Mouse (Mus musculus): ENCODE measurements around the gene Lpar5. TPM values are rescaled to one million over a fixed set of nuclear protein-coding genes. Genes with fewer than 3 reads are reported as not detected.
"Not testable (repeated sequence)": the region's sequence is repeated elsewhere in the genome, so short reads cannot be mapped to it uniquely, and the experiment has no call there.

Gene Lpar5
- under 1 TPM; 0.40 to 0.66 TPM for total RNA-seq (2021)
- long read RNA-seq, experiment 1: 0 reads
- long read RNA-seq, experiment 2: 0 reads

- intact Hi-C loops (cut with DNase I): no loop called here
- no peak for DNase-seq (ENCODE audit: low spot score in 2 of 2)
Observed at GRCm38 (mm10) chr6:125067571-125067995, at the start of gene Lpar5. Gene Lpar5, plus strand, starts transcription at chr6:125067920.

DNA sequence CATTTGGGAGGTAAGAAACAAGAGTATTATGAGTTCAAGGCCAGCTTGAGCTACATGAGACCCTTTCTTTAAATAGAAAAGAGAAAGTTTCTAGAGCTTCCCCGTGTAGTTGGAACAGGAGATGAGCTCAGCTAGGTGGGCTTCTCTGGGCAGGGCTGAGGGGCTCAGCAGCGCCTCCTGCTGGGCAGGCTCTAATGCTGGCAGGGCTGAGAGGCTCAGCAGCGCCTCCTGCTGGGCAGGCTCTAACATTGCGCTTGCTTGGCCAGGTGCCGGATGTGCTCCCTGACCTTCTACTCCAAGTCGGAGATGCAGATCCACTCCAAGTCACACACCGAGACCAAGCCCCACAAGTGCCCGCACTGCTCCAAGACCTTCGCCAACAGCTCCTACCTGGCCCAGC, 37.2 kb upstream of the Lpar5 start:
- intact Hi-C loops (cut with DNase I): not testable (repeated sequence)
- peak; percentile 29 to 30 for DNase-seq (ENCODE audit: low spot score in 2 of 2)

- intact Hi-C loops (cut with DNase I): no loop called here
- DNase-seq (ENCODE audit: low spot score in 2 of 2): no peak
Observed at GRCm38 (mm10) chr6:125031604-125032003, 36.1 kb upstream of the Lpar5 start.

DNA sequence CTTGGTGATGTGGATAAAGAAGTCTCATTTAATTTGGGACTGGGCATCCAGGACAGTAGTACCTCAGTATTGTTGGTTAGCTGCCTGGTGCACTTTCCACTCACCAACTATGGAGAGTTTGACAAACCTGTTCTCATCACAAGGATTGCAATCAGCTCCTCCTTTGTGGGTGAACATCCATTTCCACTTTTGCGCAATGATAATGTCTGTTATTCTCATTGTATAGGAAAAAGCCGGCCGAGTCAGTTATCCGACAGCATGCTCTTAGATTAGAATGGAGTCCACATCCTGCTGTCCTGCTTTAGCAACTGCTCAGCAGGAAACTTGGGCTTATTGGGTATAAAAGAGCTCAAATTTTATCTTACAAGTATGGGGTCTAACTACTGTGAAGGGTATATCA, 29.1 kb upstream of the Lpar5 start:
- intact Hi-C loops (cut with DNase I): loop anchor here (1.0 kb wide), 1 partner anchor 29 kb away; the partner anchor contains the start of gene Zfp384
- DNase-seq (ENCODE audit: low spot score in 2 of 2): no peak

GRCm38 (mm10) chr6:125039131-125039530, 28.6 kb upstream of the Lpar5 start:
- DNase-seq (ENCODE audit: low spot score in 2 of 2): no peak
- intact Hi-C loops (cut with DNase I): loop anchor here (1.0 kb wide), 1 partner anchor 30 kb away; the partner anchor contains the start of gene Zfp384

- intact Hi-C loops (cut with DNase I): loop anchor here (1.0 kb wide), 1 partner anchor 30 kb away; the partner anchor contains the start of gene Zfp384
- peak; percentile 93 to 95 for DNase-seq (ENCODE audit: low spot score in 2 of 2)
Observed at GRCm38 (mm10) chr6:125039533-125040153, 28.1 kb upstream of the Lpar5 start, which contains the start of gene Ing4. Gene Ing4, plus strand, starts transcription at chr6:125039760.

GRCm38 (mm10) chr6:125040221-125040620, 27.5 kb upstream of the Lpar5 start:
- DNase-seq (ENCODE audit: low spot score in 2 of 2): no peak
- intact Hi-C loops (cut with DNase I): no loop called here

GRCm38 (mm10) chr6:125041047-125041446, 26.7 kb upstream of the Lpar5 start:
- intact Hi-C loops (cut with DNase I): no loop called here

GRCm38 (mm10) chr6:125042081-125042480, 25.6 kb upstream of the Lpar5 start:
- no peak for DNase-seq (ENCODE audit: low spot score in 2 of 2)
- intact Hi-C loops (cut with DNase I): no loop called here

More at GRCm38 (mm10) chr6:125041047-125041446, 26.7 kb upstream of the Lpar5 start:
- no peak for DNase-seq (ENCODE audit: low spot score in 2 of 2)

GRCm38 (mm10) chr6:125046691-125047090, 21.0 kb upstream of the Lpar5 start:
- DNase-seq (ENCODE audit: low spot score in 2 of 2): peak; percentile 84 to 86
- intact Hi-C loops (cut with DNase I): loop anchor here (1.0 kb wide), 1 partner anchor 37 kb away; no protein-coding TSS in a partner anchor

DNA sequence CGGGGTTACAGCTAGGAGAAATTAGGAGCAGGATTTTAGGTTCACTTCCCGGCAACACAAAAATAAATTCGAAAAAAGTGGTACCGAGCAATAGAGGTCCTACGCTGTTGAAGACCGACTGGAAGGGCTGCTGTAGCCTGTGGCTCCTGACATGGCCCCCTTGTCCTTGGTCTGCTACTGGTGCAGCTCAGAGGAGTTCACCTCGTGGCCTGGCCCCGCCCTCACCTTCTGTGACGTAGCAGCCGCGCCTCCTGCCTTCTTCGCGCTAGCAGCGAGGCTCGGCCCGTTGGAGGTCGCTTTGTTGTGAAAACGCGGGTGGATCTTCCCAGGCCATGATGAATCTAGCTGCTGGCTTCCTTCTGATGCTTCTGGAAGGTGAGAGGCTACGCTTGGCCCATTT, 18.0 kb upstream of the Lpar5 start, which contains the start of gene Acrbp:
Gene Acrbp, plus strand, starts transcription at position 12 of the 400 bp plus-strand sequence.
- no peak for DNase-seq (ENCODE audit: low spot score in 2 of 2)
- intact Hi-C loops (cut with DNase I): no loop called here

GRCm38 (mm10) chr6:125051237-125051636, 16.5 kb upstream of the Lpar5 start:
- no peak for DNase-seq (ENCODE audit: low spot score in 2 of 2)
- intact Hi-C loops (cut with DNase I): no loop called here

DNA sequence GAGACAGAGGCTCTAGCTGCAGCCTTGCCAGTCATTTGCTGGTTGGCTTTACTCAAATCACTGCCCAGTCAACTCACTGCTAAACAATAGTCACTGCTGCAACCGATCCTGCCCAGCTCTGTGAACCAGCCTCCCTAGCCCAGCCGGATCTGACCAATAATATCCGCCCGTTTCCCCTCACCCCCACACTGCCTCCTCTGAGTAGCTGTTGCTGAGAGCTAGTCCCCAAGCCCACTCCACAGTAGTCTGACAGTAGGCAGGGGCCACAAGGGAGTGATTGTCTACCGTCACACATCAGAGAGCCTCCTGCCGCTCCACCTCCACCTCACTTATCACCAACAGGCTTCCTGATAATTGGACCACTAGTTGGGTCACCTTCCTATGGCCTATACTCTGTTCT, 6.2 kb upstream of the Lpar5 start:
- intact Hi-C loops (cut with DNase I): no loop called here
- DNase-seq (ENCODE audit: low spot score in 2 of 2): no peak

- DNase-seq (ENCODE audit: low spot score in 2 of 2): no peak
- intact Hi-C loops (cut with DNase I): no loop called here
Observed at GRCm38 (mm10) chr6:125062511-125062910, 5.2 kb upstream of the Lpar5 start.

DNA sequence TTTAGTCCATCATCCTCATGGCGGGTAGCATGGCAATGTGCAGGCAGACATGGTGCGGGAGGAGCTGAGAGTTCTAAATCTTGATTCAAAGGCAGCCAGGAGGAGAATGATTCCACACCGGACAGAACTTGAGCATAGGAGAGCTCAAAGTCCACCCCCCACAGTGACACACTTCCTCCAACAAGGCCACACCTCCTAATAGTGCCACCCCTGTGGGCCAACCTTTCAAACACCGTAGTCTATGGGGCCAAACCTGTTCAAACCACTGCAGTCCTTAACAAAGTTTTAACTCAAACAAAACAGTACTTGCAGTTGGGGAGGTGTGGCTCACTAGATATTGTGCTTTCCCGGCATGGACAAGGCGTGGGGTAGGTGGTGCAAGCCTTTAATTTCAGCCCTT, 3.8 kb upstream of the Lpar5 start:
- DNase-seq (ENCODE audit: low spot score in 2 of 2): no peak
- intact Hi-C loops (cut with DNase I): no loop called here

- intact Hi-C loops (cut with DNase I); DNase-seq (ENCODE audit: low spot score in 2 of 2): not testable (repeated sequence)
Observed at GRCm38 (mm10) chr6:125065223-125065622, 2.5 kb upstream of the Lpar5 start.

- peak in 1 of 2 experiments; percentile 73 for DNase-seq (ENCODE audit: low spot score in 2 of 2)
- intact Hi-C loops (cut with DNase I): no loop called here
Observed at GRCm38 (mm10) chr6:125071170-125071895, 3.6 kb downstream of the Lpar5 start.

DNA sequence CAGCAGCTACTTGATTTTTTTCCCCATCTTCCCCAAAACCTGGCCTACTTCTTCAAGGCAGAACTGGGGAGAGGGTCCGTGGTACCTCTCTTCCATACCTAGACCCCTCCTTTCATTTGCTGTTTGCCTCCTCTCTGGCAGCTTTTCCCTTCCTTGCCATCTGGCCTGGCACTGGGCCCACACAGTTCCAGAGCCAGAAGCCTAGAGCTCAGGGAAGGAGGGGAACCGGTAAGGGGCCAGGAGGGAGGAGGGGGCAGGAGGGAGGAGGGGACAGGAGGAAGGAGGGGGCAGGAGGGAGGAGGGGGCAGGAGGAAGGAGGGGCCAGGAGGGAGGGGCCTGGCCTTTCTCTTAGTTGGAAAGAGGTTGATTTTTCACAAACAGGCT, 4.2 kb downstream of the Lpar5 start:
- peak; percentile 66 to 81 for DNase-seq (ENCODE audit: low spot score in 2 of 2)
- intact Hi-C loops (cut with DNase I): no loop called here

DNA sequence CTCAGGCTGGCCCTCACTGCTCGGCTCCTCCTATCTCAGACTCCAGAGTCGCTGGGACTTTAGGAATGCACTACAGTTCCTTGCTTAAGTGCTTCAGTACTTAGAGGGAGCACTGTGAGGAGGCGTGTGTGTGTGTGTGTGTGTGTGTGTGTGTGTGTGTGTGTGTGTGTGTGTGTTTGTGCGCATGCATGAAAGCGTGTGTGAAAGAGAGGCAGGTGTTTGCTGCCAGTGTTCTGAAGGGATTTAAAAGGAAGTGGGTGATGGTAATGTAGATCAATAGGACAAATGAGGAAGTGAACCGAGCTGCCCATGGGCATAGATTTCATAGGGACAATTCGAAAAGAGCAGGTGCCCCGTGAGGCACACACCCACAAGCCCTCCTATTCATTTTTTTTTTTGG, 6.1 kb downstream of the Lpar5 start:
- DNase-seq (ENCODE audit: low spot score in 2 of 2): no peak
- intact Hi-C loops (cut with DNase I): no loop called here

DNA sequence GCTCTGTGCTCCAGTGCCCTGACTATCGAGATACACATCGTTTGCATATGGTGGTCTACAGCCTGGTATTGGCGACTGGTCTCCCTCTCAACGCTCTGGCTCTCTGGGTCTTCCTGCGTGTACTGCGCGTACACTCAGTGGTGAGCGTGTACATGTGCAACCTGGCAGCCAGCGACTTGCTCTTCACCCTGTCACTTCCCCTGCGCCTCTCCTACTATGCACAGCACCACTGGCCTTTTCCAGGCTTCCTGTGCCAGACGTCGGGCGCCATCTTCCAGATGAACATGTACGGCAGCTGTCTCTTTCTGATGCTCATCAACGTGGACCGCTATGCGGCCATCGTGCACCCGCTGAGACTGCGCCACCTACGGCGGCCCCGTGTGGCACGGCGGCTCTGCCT, 13.7 kb downstream of the Lpar5 start:
- intact Hi-C loops (cut with DNase I): no loop called here
- DNase-seq (ENCODE audit: low spot score in 2 of 2): no peak
